Mouse (Mus musculus) fibroblast of lung, adult 2 months (primary cell): ENCODE results near the gene Usf2.
"Not testable (repeated sequence)": the region's sequence is repeated elsewhere in the genome, so short reads cannot be mapped to it uniquely, and the experiment has no call there.

ENCODE experiments used
- DNase-seq: peaks from one replicate; pipeline ENCODE4 v3.0.0-alpha.2; 2011; ENCODE audit warnings: low read depth

Gene Usf2

GRCm38 (mm10) chr7:30958109-30958865, 1.7 kb upstream of the Usf2 start:
- DNase-seq = no peak

GRCm38 (mm10) chr7:30957367-30957783, 772 bp upstream of the Usf2 start:
- peak; percentile 70 for DNase-seq

GRCm38 (mm10) chr7:30956357-30956751, 249 bp downstream of the Usf2 start:
- no peak for DNase-seq

- DNase-seq = peak; percentile 49
Measured at GRCm38 (mm10) chr7:30955584-30956356, 833 bp downstream of the Usf2 start.

GRCm38 (mm10) chr7:30954971-30955520, 1.6 kb downstream of the Usf2 start:
- DNase-seq = no peak

GRCm38 (mm10) chr7:30954036-30954435, 2.6 kb downstream of the Usf2 start:
- DNase-seq = no peak

GRCm38 (mm10) chr7:30953459-30953858, 3.1 kb downstream of the Usf2 start:
- DNase-seq = no peak

GRCm38 (mm10) chr7:30952441-30953265, 4.0 kb downstream of the Usf2 start:
- no peak for DNase-seq

DNA sequence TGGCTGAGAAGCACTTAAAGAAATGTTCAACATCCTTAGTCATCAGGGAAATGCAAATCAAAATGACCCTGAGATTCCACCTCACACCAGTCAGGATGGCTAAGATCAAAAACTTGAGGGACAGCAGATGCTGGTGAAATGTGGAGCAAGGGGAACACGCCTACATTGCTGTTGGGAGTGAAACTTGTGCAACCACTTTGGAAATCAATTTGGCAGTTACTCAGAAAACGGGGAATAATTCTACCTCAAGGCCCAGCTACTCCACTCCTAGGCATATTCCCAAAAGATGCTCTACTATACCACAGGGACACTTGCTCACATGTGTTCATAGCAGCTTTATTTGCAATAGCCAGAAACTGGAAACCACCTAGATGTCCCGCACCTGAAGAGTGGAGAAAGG, 6.7 kb downstream of the Usf2 start:
- not testable (repeated sequence) for DNase-seq

DNA sequence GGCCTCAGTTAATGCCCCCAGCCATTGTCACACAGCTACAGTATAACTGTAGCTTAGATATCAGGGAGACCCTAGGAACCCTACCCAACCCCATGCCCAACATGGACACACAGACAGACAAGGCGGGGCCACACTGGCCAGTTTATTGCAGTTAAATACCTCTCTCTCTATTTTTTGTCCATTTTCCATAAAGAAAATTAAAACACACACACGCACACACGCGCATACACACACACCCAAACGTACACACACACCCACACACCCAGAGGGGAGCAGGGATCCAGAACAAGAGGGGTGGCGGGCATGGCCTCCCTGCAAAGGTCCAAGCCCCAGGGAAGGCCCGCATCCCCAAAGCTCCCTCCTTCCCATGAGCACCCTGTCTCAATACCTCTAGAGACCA, 10.7 kb downstream of the Usf2 start:
- no peak for DNase-seq

GRCm38 (mm10) chr7:30945466-30945865, 11.1 kb downstream of the Usf2 start:
- not testable (repeated sequence) for DNase-seq

GRCm38 (mm10) chr7:30944706-30945105, 11.9 kb downstream of the Usf2 start:
- DNase-seq = not testable (repeated sequence)

- no peak for DNase-seq
Measured at GRCm38 (mm10) chr7:30943909-30944635, 12.5 kb downstream of the Usf2 start, which contains the start of gene Hamp. Hamp (minus strand) TSS chr7:30944032.

DNA sequence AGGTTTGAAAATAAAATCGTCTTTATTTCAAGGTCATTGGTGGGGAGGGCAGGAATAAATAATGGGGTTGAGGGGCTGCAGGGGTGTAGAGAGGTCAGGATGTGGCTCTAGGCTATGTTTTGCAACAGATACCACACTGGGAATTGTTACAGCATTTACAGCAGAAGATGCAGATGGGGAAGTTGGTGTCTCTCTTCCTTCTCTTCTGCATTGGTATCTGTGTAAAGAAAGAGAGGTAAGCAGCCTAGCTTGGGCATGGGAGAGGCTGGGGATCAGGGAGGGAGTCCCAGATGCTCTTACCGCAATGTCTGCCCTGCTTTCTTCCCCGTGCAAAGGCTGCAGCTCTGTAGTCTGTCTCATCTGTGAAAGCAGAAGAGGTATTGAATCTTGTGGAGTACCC, 14.2 kb downstream of the Usf2 start:
- DNase-seq = not testable (repeated sequence)

- not testable (repeated sequence) for DNase-seq
Measured at GRCm38 (mm10) chr7:30940070-30940469, 16.5 kb downstream of the Usf2 start.

GRCm38 (mm10) chr7:30935422-30936099, 21.0 kb downstream of the Usf2 start:
- DNase-seq = not testable (repeated sequence)

DNA sequence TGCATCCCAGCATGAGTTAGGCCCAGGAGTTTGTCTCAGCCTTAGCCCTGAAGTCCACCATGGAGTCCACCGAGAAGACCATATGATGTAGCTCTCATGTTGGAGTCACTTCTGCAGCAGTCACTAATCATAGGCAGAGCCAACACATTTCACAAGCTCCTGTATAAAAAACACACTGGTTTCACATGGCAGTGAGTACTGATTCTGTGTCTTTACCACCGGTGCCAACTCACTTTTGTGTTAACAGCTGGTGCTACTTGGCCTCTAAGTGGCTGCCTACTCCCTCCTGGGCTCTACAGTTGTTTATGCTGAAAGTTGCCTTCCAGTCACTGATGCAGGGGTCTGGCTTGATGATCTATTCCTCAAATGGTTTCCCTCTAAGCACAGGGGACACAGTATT, 32.0 kb downstream of the Usf2 start, which contains the start of gene Hamp2:
Hamp2 (minus strand) TSS at position 101 of the 400 bp plus-strand sequence.
- DNase-seq = not testable (repeated sequence)

GRCm38 (mm10) chr7:30924071-30924470, 32.5 kb downstream of the Usf2 start:
- DNase-seq = no peak

GRCm38 (mm10) chr7:30922490-30922889, 34.1 kb downstream of the Usf2 start:
- DNase-seq = not testable (repeated sequence)

- DNase-seq = no peak
Measured at GRCm38 (mm10) chr7:30920217-30920616, 36.4 kb downstream of the Usf2 start.

GRCm38 (mm10) chr7:30917219-30917618, 39.4 kb downstream of the Usf2 start:
- no peak for DNase-seq
